ENCODE assay signal across 9 mouse cellular contexts in genomic region chr5:123669991-123670799, GRCm38 (mm10). TPM values are rescaled to one million over a fixed set of nuclear protein-coding genes. Genes with fewer than 3 reads are reported as not detected.
DNase-seq lines count a peak whose midpoint lies in the region; ATAC-seq and TF ChIP-seq lines count a peak whose summit lies in the region.
"Had no signal": no experiment of that assay in that cellular context is flagged by ENCODE, and none has a peak within 500 bp of the region (broad histone marks: within the 10 kb centered on the region; RNA-seq: fewer than 3 reads in every experiment).

No protein-coding gene starts in this region.

- no peak overlapping the region for H3K4me3 ChIP-seq in heart, embryonic 16.5 days (ENCODE audit: low read length)
- peak overlapping the region; percentile 31 for H3K4me3 ChIP-seq in thymus, adult 2 months (ENCODE audit: control insufficient read depth, insufficient read depth, low read length)
- H3K4me3 ChIP-seq in kidney, postnatal 0 days (replicated peaks; ENCODE audit: low read depth, low read length): no peak overlapping the region

- no peak for ATAC-seq in heart, embryonic 16.5 days (replicated peaks; ENCODE audit: extremely low read depth, insufficient read depth, low FRiP score)
- no peak for ATAC-seq in kidney, postnatal 0 days (replicated peaks; ENCODE audit: low FRiP score, low read depth)
- ATAC-seq: forebrain, embryonic 14.5 days had no signal

- 64% methylated on average over 9 of the region's 9 CpGs for WGBS in heart, embryonic 16.5 days
- 35% methylated on average over 9 of the region's 9 CpGs for WGBS in thymus, adult 2 months
- WGBS in kidney, postnatal 0 days: 58% methylated on average over 9 of the region's 9 CpGs

- peak overlapping the region; percentile 17 for H3K4me2 ChIP-seq in heart, embryonic 16.5 days (ENCODE audit: low read depth, low read length)
- H3K4me2 ChIP-seq in kidney, postnatal 0 days (ENCODE audit: low read length): peak overlapping the region; percentile 23

- TF ChIP-seq CTCF in thymus, adult 2 months (IDR thresholded peaks at IDR 0.05; ENCODE audit: borderline replicate concordance, control insufficient read depth, extremely low read depth, insufficient read depth, low read length, poor library complexity): no peak
- no peak for TF ChIP-seq CTCF in kidney, postnatal 0 days (IDR thresholded peaks at IDR 0.05; ENCODE audit: low read depth)

- H3K9me3 ChIP-seq in heart, embryonic 16.5 days (replicated peaks; ENCODE audit: control insufficient read depth, low read length): no peaks in the 10 kb centered on the region
- no peaks in the 10 kb centered on the region for H3K9me3 ChIP-seq in kidney, postnatal 0 days (replicated peaks; ENCODE audit: low read length)

- H3K27ac ChIP-seq in heart, embryonic 16.5 days (ENCODE audit: low read length): peak overlapping the region; percentile 51
- peak overlapping the region; percentile 31; the same call in 1 of the 2 replicates for H3K27ac ChIP-seq in thymus, adult 2 months (ENCODE audit: control insufficient read depth, insufficient read depth, low read length)
- peak overlapping the region; percentile 54 for H3K27ac ChIP-seq in kidney, postnatal 0 days

- no peak overlapping the region for H3K9ac ChIP-seq in heart, embryonic 16.5 days (ENCODE audit: low read length)
- no peak overlapping the region for H3K9ac ChIP-seq in kidney, postnatal 0 days (ENCODE audit: low read depth, low read length)

- H3K27me3 ChIP-seq in heart, embryonic 16.5 days (ENCODE audit: control insufficient read depth, insufficient read depth, low read length): no peaks in the 10 kb centered on the region
- H3K27me3 ChIP-seq in thymus, adult 2 months (ENCODE audit: control insufficient read depth, insufficient read depth, low read length): no peaks in the 10 kb centered on the region
- H3K27me3 ChIP-seq in kidney, postnatal 0 days (ENCODE audit: insufficient read depth, low read length): no peaks in the 10 kb centered on the region

- intact Hi-C loops in heart, postnatal 10 days (cut with DNase I): no loop called here

- TF ChIP-seq POLR2A in thymus, adult 2 months (IDR thresholded peaks at IDR 0.05; ENCODE audit: control insufficient read depth, extremely low read depth, insufficient read depth, low read length, poor library complexity): no peak

- H3K4me1 ChIP-seq in heart, embryonic 16.5 days (ENCODE audit: control insufficient read depth, insufficient read depth, low read length): peaks cover 41% of the 10 kb centered on the region
- peaks cover 14% of the 10 kb centered on the region for H3K4me1 ChIP-seq in thymus, adult 2 months (replicated peaks; ENCODE audit: control insufficient read depth, insufficient read depth, low read length)
- H3K4me1 ChIP-seq in kidney, postnatal 0 days (replicated peaks; ENCODE audit: insufficient read depth, low read length): peaks cover 4% of the 10 kb centered on the region; the same call in 1 of the 2 replicates

- DNase-seq in heart, postnatal 10 days: no peak
- no peak for DNase-seq in thymus, adult 2 months
- DNase-seq in thymus, adult 18-20 months: no peak
- no peak for DNase-seq in kidney, postnatal 0 days (ENCODE audit: low spot score)
- no peak for DNase-seq in urinary bladder, postnatal 25 days (ENCODE audit: low spot score)
- DNase-seq in gastrocnemius, postnatal 25 days: no peak
- DNase-seq in thymus, postnatal 36 days: no peak

- H3K36me3 ChIP-seq in heart, embryonic 16.5 days (ENCODE audit: control insufficient read depth, insufficient read depth): no peaks in the 10 kb centered on the region
- no peaks in the 10 kb centered on the region for H3K36me3 ChIP-seq in thymus, adult 2 months (ENCODE audit: control insufficient read depth, insufficient read depth, low read length)
- H3K36me3 ChIP-seq in kidney, postnatal 0 days (ENCODE audit: insufficient read depth, low read length): no peaks in the 10 kb centered on the region

RNA-seq across cellular contexts. Expression of gene Clip1, which starts 14.2 kb away (rescaled TPM):
- polyA plus RNA-seq in heart, embryonic 16.5 days (2015; fragmentation: Nextera tagmentation; extraction: Ambion mirVana): 53.1 and 54.0 TPM in 2 replicates
- total RNA-seq in heart, postnatal 10 days (2021): 100 to 1,000 TPM; 135 to 144 TPM
- 17.1 and 17.6 TPM in 2 replicates for polyA plus RNA-seq in thymus, adult 2 months (2012; rRNA removed)
- 21.6 and 26.8 TPM in 2 replicates for polyA plus RNA-seq in kidney, postnatal 0 days (2015; fragmentation: Nextera tagmentation; extraction: Ambion mirVana)
- total RNA-seq in gastrocnemius, postnatal 25 days (2021): 100 to 1,000 TPM; 208 to 217 TPM

RNA-seq across cellular contexts. Expression of gene Zcchc8, which starts 50.7 kb away (rescaled TPM):
- 53.5 and 58.5 TPM in 2 replicates for polyA plus RNA-seq in heart, embryonic 16.5 days (2015; fragmentation: Nextera tagmentation; extraction: Ambion mirVana)
- total RNA-seq in heart, postnatal 10 days (2021): 10 to 100 TPM; 39.4 to 49.5 TPM
- polyA plus RNA-seq in thymus, adult 2 months (2012; rRNA removed): 71.5 and 78.8 TPM in 2 replicates
- 59.1 and 63.8 TPM in 2 replicates for polyA plus RNA-seq in kidney, postnatal 0 days (2015; fragmentation: Nextera tagmentation; extraction: Ambion mirVana)
- total RNA-seq in gastrocnemius, postnatal 25 days (2021): 10 to 100 TPM; 16.2 to 17.4 TPM
